Mouse (Mus musculus): ENCODE results near the gene Mdm2.

GRCm38 (mm10) chr10:117695027-117695426 lies 15.5 kb downstream of the Mdm2 start:
- no peak for TF ChIP-seq CTCF (IDR thresholded peaks at IDR 0.05; ENCODE audit: low read depth)
- no peak for TF ChIP-seq EP300 (optimal IDR thresholded peaks at IDR 0.05)

Data from stomach, postnatal 0 days (tissue).